Mouse (Mus musculus) embryonic fibroblast, embryonic 13.5 days (primary cell): ENCODE measurements around the gene Ccdc149. TPM values are rescaled to one million over a fixed set of nuclear protein-coding genes. Genes with fewer than 3 reads are reported as not detected.

Source experiments
- H3K27ac ChIP-seq: 2 replicates; pipeline ENCODE4 v1.5.1; 2012; ENCODE audit warnings: low read length, control low read depth, inconsistent platforms; ENCODE audit not compliant: insufficient read depth
- H3K4me1 ChIP-seq: 2 replicates; pipeline ENCODE4 v1.6.1; 2011; ENCODE audit warnings: low read length; ENCODE audit not compliant: control insufficient read depth, insufficient read depth
- H3K4me3 ChIP-seq: 2 replicates; pipeline ENCODE4 v1.5.1; 2011; ENCODE audit warnings: mild to moderate bottlenecking, control low read depth, low read length; ENCODE audit not compliant: insufficient read depth
- CTCF ChIP-seq: IDR thresholded peaks from 2 replicates; pipeline ENCODE4 v1.5.1; 2011; ENCODE audit warnings: mild to moderate bottlenecking, control low read depth, low read length, moderate library complexity, borderline replicate concordance; ENCODE audit not compliant: insufficient read depth
- POLR2A ChIP-seq: IDR thresholded peaks from 2 replicates; pipeline ENCODE4 v1.6.1; 2011; ENCODE audit warnings: low read depth, mild to moderate bottlenecking, control low read depth, low read length, moderate library complexity
- polyA plus RNA-seq: library from polyadenylated mRNA; stranded (reverse); fragments of >200 nt; gene quantifications from 2 replicates; pipeline ENCODE4 v1.2.4, GENCODE M21; 2011; ENCODE audit warnings: low read depth; ENCODE audit not compliant: missing spikeins, insufficient read length

The Ccdc149 gene
- 3.0 and 3.7 TPM in 2 replicates for polyA plus RNA-seq

GRCm38 (mm10) chr5:52470991-52471801 is at the start of gene Ccdc149:
Ccdc149 (minus strand) TSS chr5:52471521.
- Histone ChIP-seq H3K4me1 (no peaks in the 10 kb centered on the region), H3K4me3 (peak within 1 kb of the TSS; percentile 58), H3K27ac (no peak within 1 kb of the TSS)
- no peak for TF ChIP-seq POLR2A
- no peak for TF ChIP-seq CTCF

DNA sequence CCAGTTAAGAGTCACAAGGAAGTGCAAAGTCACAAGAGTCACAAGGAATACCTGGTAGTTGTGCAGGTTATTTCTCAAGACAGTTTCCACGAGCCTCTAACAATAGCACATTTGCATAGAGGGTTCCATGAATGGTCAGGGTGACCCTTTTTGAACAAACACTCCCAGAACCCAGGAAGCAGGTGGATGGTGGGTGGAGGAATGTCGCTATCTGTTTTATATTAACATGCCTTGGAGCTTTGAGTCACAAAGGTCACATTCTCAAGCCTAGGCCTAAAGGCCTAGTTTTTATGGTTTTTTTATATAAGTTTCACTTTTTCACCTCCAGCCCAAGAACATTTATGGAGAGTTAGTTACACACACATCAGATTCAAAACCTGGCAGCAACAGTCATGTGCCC is 48.6 kb upstream of the Ccdc149 start:
- Histone ChIP-seq H3K4me1 (no peaks in the 10 kb centered on the region), H3K27ac (no peak overlapping the region), H3K4me3 (no peak overlapping the region)
- TF ChIP-seq POLR2A (no peak), CTCF (no peak)

- Histone ChIP-seq H3K27ac (no peak overlapping the region), H3K4me3 (peak overlapping the region; percentile 3; the same call in 1 of the 2 replicates), H3K4me1 (no peaks in the 10 kb centered on the region)
- TF ChIP-seq CTCF: no peak
- no peak for TF ChIP-seq POLR2A
Measured at GRCm38 (mm10) chr5:52516072-52516476, 44.8 kb upstream of the Ccdc149 start.

GRCm38 (mm10) chr5:52515246-52516021 is 44.1 kb upstream of the Ccdc149 start:
- Histone ChIP-seq H3K4me3 (peak overlapping the region; percentile 11; the same call in 1 of the 2 replicates), H3K27ac (no peak overlapping the region), H3K4me1 (no peaks in the 10 kb centered on the region)
- TF ChIP-seq POLR2A: no peak
- peak; percentile 44; the same call in 1 of the 2 replicates for TF ChIP-seq CTCF

DNA sequence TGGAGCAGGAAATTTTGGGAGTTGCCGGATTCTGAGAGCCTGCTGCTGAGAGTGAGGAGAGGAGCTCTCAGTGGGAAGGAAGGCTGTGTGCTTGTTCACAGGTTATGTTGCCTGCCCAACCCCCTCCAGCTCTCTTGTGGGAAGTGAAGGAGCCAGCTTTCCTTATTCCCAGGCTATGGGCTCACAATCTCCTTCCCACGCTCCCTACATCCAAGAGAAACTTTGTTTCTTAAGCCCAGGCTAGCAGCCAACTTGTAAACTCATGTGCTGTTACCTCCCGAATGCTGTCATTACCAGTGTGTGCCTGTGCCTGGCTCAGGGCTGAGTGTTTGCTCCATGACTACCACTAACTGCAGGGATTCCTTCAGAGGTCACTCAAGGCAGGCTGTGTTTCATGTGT is 39.8 kb upstream of the Ccdc149 start:
- no peak for TF ChIP-seq CTCF
- TF ChIP-seq POLR2A: no peak
- H3K4me3 ChIP-seq: no peak overlapping the region
- H3K27ac ChIP-seq: no peak overlapping the region
- no peaks in the 10 kb centered on the region for H3K4me1 ChIP-seq

DNA sequence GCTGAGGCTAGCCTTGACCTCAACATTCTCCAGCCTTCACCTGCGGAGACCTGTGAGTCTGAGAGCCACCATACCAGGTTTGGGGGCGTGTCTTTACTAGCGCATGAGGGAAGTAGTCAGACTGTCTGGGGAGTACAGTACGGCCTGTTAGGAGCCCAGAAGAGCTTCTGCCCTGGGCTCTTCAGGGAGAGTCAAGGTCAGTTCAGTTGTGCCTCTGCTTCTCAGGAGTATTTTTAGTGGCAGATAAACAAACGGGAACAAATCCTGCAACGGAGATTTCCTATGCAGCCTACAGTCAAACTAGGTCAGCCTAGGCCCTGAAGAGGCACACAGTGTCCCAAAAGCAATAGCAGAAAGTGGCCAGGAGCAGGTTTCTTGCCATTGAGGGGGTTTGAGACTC is 38.1 kb upstream of the Ccdc149 start:
- no peak overlapping the region for H3K27ac ChIP-seq
- H3K4me3 ChIP-seq: no peak overlapping the region
- no peaks in the 10 kb centered on the region for H3K4me1 ChIP-seq
- TF ChIP-seq CTCF: no peak
- no peak for TF ChIP-seq POLR2A

- no peaks in the 10 kb centered on the region for H3K4me1 ChIP-seq
- no peak for TF ChIP-seq CTCF
- TF ChIP-seq POLR2A: no peak
- no peak overlapping the region for H3K4me3 ChIP-seq
- H3K27ac ChIP-seq: no peak overlapping the region
Measured at GRCm38 (mm10) chr5:52504666-52505065, 33.3 kb upstream of the Ccdc149 start.

- TF ChIP-seq POLR2A: no peak
- TF ChIP-seq CTCF: no peak
- H3K4me3 ChIP-seq: no peak overlapping the region
- no peaks in the 10 kb centered on the region for H3K4me1 ChIP-seq
- no peak overlapping the region for H3K27ac ChIP-seq
Measured at GRCm38 (mm10) chr5:52504148-52504547, 32.8 kb upstream of the Ccdc149 start.

DNA sequence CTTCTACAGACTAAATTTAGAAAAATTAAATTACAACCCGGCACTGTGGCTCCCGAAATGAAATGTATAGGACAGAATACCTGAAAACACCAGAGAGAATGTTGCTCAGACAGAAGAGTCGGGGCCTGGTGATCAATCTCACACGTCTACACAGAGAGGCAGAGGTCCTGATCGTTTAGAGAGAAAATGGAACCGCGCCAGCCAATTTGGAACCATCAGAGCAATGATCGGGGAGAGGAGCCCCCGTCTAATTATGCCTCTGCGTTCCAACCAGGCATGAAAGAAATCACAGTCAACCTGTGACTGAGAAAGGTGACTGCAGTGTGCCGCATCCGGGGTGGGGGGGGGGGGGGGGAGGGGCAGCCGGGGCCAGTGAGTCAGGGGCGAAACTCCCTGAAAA is 24.4 kb upstream of the Ccdc149 start:
- TF ChIP-seq CTCF (no peak), POLR2A (no peak)
- Histone ChIP-seq H3K27ac (no peak overlapping the region), H3K4me3 (no peak overlapping the region), H3K4me1 (no peaks in the 10 kb centered on the region; the same call in 1 of the 2 replicates)
